Mouse (Mus musculus) liver, embryonic 11.5 days (tissue): ENCODE data around the gene Zfp131. TPM values are rescaled to one million over a fixed set of nuclear protein-coding genes. Genes with fewer than 3 reads are reported as not detected.

Experiments used
- ATAC-seq: fragments of 200-750 bp; cut with Nextera tagmentation; replicated peaks from 2 replicates; pipeline ENCODE4 v1.8.0; 2017; ENCODE audit warnings: moderate number of reproducible peaks, mild to moderate bottlenecking, moderate TSS enrichment, moderate library complexity; ENCODE audit not compliant: low FRiP score
- DNase-seq: peaks from one replicate; pipeline ENCODE4 v3.0.0-alpha.2; 2017; ENCODE audit warnings: low spot score
- H3K27ac ChIP-seq: fragments of 300-500 bp; sonication (generic); 2 replicates; pipeline ENCODE4 v1.5.1; 2014; ENCODE audit warnings: mild to moderate bottlenecking, low read depth, low read length, control low read depth
- H3K27me3 ChIP-seq: fragments of 300-500 bp; sonication (generic); replicated peaks from 2 replicates; pipeline ENCODE4 v1.6.1; 2014; ENCODE audit warnings: low read length, mixed read lengths; ENCODE audit not compliant: control insufficient read depth, insufficient read depth
- H3K36me3 ChIP-seq: fragments of 300-500 bp; sonication (generic); 2 replicates; pipeline ENCODE4 v1.6.1; 2014; ENCODE audit warnings: mild to moderate bottlenecking, low read length, moderate library complexity, mixed read lengths; ENCODE audit not compliant: control insufficient read depth, insufficient read depth
- H3K4me1 ChIP-seq: fragments of 300-500 bp; sonication (generic); replicated peaks from 2 replicates; pipeline ENCODE4 v1.6.1; 2014; ENCODE audit warnings: low read length, mixed read lengths; ENCODE audit not compliant: control insufficient read depth, insufficient read depth
- H3K4me2 ChIP-seq: fragments of 300-500 bp; sonication (generic); 2 replicates; pipeline ENCODE4 v1.6.1; 2014; ENCODE audit warnings: mild to moderate bottlenecking, control low read depth, moderate library complexity
- H3K4me3 ChIP-seq: fragments of 300-500 bp; sonication (generic); 2 replicates; pipeline ENCODE4 v1.5.1; 2014; ENCODE audit warnings: low read depth, low read length, control low read depth
- H3K9ac ChIP-seq: fragments of 300-500 bp; sonication (generic); 2 replicates; pipeline ENCODE4 v1.6.1; 2014; ENCODE audit warnings: low read depth, low read length, control low read depth
- H3K9me3 ChIP-seq: fragments of 300-500 bp; sonication (generic); 2 replicates; pipeline ENCODE4 v1.6.1; 2016; ENCODE audit warnings: low read length, inconsistent platforms, mixed read lengths; ENCODE audit not compliant: control insufficient read depth
- WGBS: fragments of 180-500 bp; shearing (Covaris S2); extraction: QIAGEN DNeasy Blood & Tissue Kit; methylation state at CpG from one replicate; pipeline ENCODE4 v1.1.7; 2014; 5-methylcytosine and 5-hydroxymethylcytosine counted together
- polyA plus RNA-seq: library from polyadenylated mRNA; unstranded; fragments of >200 nt; fragmentation: Nextera tagmentation; extraction: Ambion mirVana; gene quantifications from 2 replicates; pipeline ENCODE4 v1.2.1, GENCODE M21; 2014

Zfp131 gene
- polyA plus RNA-seq, 1 experiment from 2014 or later = 45.1 TPM

- DNase-seq (no peak), ATAC-seq (no peak)
- Histone ChIP-seq H3K4me2 (no peak overlapping the region), H3K4me1 (no peaks in the 10 kb centered on the region), H3K27ac (no peak overlapping the region), H3K9ac (no peak overlapping the region), H3K36me3 (no peaks in the 10 kb centered on the region), H3K4me3 (no peak overlapping the region), H3K9me3 (no peaks in the 10 kb centered on the region), H3K27me3 (no peaks in the 10 kb centered on the region)
- 68% methylated on average over 6 of the region's 6 CpGs for WGBS
Measured at GRCm38 (mm10) chr13:119742711-119743415, 47.8 kb downstream of the Zfp131 start.

DNA sequence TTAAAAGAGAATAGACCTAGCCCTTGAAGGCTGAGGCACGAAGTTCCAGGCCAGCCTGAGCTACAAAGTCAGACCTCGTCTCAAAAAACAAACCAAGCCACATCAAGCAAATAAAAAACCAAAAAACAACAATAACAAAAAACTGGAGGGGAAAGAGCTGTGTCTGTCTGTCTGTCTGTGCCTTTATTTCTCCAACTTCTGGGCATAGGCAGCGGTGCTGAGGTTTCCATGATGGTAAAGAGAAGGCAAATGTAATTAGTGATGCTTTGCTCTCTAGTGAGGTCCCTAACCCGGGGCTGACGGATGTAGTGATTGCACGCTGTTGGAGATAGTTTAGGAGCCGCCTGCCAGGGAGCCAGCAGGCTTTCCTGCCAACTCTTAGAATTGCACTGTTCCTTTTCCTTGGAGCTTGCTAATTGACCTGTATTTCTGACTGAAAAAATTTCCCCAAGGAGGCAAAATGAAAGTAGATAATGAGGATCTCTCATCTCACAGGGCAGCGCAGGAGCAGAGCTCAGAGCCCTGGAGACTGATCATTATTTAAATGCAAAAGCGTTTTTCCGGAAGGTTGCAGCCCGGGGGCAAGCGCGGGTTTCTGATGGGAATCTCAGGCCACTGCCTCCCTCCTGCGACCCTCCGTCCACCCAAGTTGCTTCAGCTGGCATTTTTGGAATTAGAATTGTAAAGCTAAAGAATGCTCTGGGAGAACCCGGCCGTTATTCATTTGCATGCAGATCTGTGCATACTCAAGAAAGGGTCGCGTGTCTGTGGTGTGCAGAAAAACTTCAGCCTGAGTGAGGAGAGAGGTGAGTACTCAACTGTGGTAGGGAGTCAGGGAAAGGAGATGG, 49.1 kb downstream of the Zfp131 start:
- WGBS = 18% methylated on average over 19 of the region's 19 CpGs
- no peaks in the 10 kb centered on the region for H3K9me3 ChIP-seq

GRCm38 (mm10) chr13:119731448-119731847, 59.2 kb downstream of the Zfp131 start:
- no peak overlapping the region for H3K9ac ChIP-seq
- H3K4me3 ChIP-seq = no peak overlapping the region
- H3K27ac ChIP-seq = no peak overlapping the region
- no peak overlapping the region for H3K4me2 ChIP-seq
- H3K27me3 ChIP-seq = no peaks in the 10 kb centered on the region
- ATAC-seq (no peak), DNase-seq (no peak)
- H3K36me3 ChIP-seq = no peaks in the 10 kb centered on the region
- H3K9me3 ChIP-seq = no peaks in the 10 kb centered on the region
- no peaks in the 10 kb centered on the region for H3K4me1 ChIP-seq
- WGBS = 68% methylated on average over 6 of the region's 6 CpGs

More for the DNA sequence above, 49.1 kb downstream of the Zfp131 start:
- H3K4me3 ChIP-seq = peak overlapping the region; percentile 24
- no peaks in the 10 kb centered on the region for H3K27me3 ChIP-seq
- DNase-seq (no peak), ATAC-seq (no peak)
- no peaks in the 10 kb centered on the region for H3K4me1 ChIP-seq
- peak overlapping the region; percentile 56 for H3K4me2 ChIP-seq
- H3K27ac ChIP-seq = no peak overlapping the region
- H3K36me3 ChIP-seq = no peaks in the 10 kb centered on the region
- no peak overlapping the region for H3K9ac ChIP-seq

- Histone ChIP-seq H3K27me3 (no peaks in the 10 kb centered on the region), H3K4me1 (no peaks in the 10 kb centered on the region), H3K4me2 (no peak overlapping the region), H3K27ac (no peak overlapping the region), H3K9ac (no peak overlapping the region), H3K36me3 (no peaks in the 10 kb centered on the region), H3K9me3 (no peaks in the 10 kb centered on the region), H3K4me3 (no peak overlapping the region)
- WGBS = 84% methylated on average over 7 of the region's 7 CpGs
- ATAC-seq (no peak), DNase-seq (no peak)
Measured at GRCm38 (mm10) chr13:119729406-119729805, 61.3 kb downstream of the Zfp131 start.

GRCm38 (mm10) chr13:119727608-119728387, 62.9 kb downstream of the Zfp131 start:
- no peaks in the 10 kb centered on the region for H3K9me3 ChIP-seq
- 71% methylated on average over 26 of the region's 26 CpGs for WGBS
- H3K4me3 ChIP-seq = no peak overlapping the region
- DNase-seq (no peak), ATAC-seq (no peak)
- H3K27me3 ChIP-seq = no peaks in the 10 kb centered on the region
- no peak overlapping the region for H3K9ac ChIP-seq
- H3K4me1 ChIP-seq = no peaks in the 10 kb centered on the region
- no peak overlapping the region for H3K4me2 ChIP-seq
- no peak overlapping the region for H3K27ac ChIP-seq
- no peaks in the 10 kb centered on the region for H3K36me3 ChIP-seq

DNA sequence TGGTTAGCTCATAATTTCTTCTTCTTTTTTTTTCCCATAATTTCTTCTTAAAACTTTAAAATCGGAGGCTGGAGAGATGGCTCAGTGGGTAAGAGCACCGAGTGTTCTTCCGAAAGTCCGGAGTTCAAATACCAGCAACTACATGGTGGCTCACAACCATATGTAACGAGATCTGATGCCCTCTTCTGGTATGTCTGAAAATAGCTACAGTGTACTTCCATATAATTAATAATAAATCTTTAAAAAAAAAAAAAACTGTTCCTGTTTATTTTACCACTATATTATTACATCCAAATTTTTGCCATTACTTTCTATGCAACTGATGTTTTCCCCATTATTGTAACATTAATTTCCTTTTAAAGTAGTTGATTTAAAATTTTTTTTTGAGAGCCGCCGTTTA, 66.1 kb downstream of the Zfp131 start:
- Histone ChIP-seq H3K9me3 (no peaks in the 10 kb centered on the region), H3K4me1 (no peaks in the 10 kb centered on the region), H3K27ac (no peak overlapping the region), H3K36me3 (no peaks in the 10 kb centered on the region), H3K4me2 (no peak overlapping the region), H3K4me3 (no peak overlapping the region), H3K27me3 (no peaks in the 10 kb centered on the region), H3K9ac (no peak overlapping the region)
- DNase-seq (no peak), ATAC-seq (no peak)
- 76% methylated on average over 7 of the region's 7 CpGs for WGBS

DNA sequence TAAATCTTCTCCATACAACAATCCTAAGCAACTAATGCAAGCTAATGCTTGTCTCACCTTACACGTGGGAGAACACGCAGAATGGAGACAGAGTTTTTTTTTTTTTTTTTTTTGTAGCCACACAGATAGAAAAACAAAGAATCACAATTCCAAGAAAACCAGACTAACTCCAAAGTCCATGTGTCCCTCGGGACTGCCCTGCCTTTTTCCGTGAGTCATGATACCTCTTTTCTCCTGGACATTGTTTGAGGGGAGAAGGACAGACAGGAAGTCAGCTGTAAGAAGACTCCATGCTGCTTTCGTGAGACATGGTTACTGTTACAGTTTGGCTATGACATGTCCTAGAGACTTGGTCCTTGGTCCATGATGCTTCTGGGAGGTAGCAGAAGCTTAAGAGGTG, 67.3 kb downstream of the Zfp131 start:
- Histone ChIP-seq H3K9me3 (no peaks in the 10 kb centered on the region), H3K27me3 (no peaks in the 10 kb centered on the region), H3K4me1 (no peaks in the 10 kb centered on the region), H3K36me3 (no peaks in the 10 kb centered on the region), H3K4me3 (no peak overlapping the region), H3K4me2 (no peak overlapping the region), H3K27ac (no peak overlapping the region), H3K9ac (no peak overlapping the region)
- ATAC-seq (no peak), DNase-seq (no peak)
- WGBS = 76% methylated on average over 5 of the region's 5 CpGs

- H3K36me3 ChIP-seq = no peaks in the 10 kb centered on the region
- no peaks in the 10 kb centered on the region for H3K9me3 ChIP-seq
- no peak overlapping the region for H3K9ac ChIP-seq
- 79% methylated on average over 3 of the region's 3 CpGs for WGBS
- H3K27ac ChIP-seq = no peak overlapping the region
- no peaks in the 10 kb centered on the region for H3K27me3 ChIP-seq
- ATAC-seq (no peak), DNase-seq (no peak)
- no peaks in the 10 kb centered on the region for H3K4me1 ChIP-seq
- no peak overlapping the region for H3K4me3 ChIP-seq
- H3K4me2 ChIP-seq = no peak overlapping the region
Measured at GRCm38 (mm10) chr13:119722447-119722846, 68.2 kb downstream of the Zfp131 start.
